Comparison of ENCODE assay signal across 8 mouse cellular contexts in the genomic region with DNA sequence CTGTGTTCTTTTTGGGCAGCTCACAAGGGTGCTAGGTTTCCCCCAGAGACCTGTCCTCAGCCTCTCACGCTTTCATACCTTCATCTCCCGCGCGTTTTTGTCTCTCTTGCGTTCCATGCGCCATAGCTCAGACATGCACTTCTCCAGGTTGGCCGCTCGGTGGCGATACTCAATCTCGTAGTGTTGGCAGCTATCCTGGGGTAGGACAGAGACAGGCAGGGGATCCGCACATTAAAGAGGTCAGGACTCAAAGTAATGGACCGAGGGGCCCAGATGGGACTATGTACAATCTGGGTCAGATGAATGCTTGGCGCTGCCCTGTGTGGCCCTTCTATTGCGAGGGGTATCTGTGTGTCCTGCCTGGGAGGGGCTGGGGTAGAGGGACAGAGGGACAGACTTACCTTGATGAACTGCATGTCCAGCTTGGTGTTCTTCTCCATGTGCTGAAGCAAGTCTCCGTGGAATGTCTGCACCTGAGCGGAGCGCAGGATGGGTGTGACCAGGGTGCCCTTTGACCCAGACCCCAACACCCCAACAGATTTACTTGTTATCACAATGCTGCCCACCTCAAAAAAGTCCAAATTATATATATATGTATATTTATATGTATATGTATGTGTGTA. TPM values are rescaled to one million over a fixed set of nuclear protein-coding genes. Genes with fewer than 3 reads are reported as not detected.
A peak's percentile ranks its signal among the peaks of the same experiment; 100 is the strongest.
DNase-seq lines count a peak whose midpoint lies in the region; ATAC-seq and TF ChIP-seq lines count a peak whose summit lies in the region.

No protein-coding gene starts in this region.

- peak overlapping the region; percentile 73 for H3K4me2 ChIP-seq in liver, postnatal 0 days (ENCODE audit: low read depth, low read length)
- H3K4me2 ChIP-seq in neural tube, embryonic 12.5 days (replicated peaks), result peak overlapping the region; percentile 75

- peak; percentile 84 for TF ChIP-seq CTCF in layer of hippocampus, adult 2 months (conservative IDR thresholded peaks at IDR 0.05)
- peak; percentile 73 for TF ChIP-seq CTCF in liver, postnatal 0 days (IDR thresholded peaks at IDR 0.05; ENCODE audit: low read depth)

- 13% methylated on average over 17 of the region's 17 CpGs for WGBS in hindbrain, embryonic 10.5 days
- WGBS in liver, postnatal 0 days (ENCODE audit: insufficient replicate concordance), result 22% methylated on average over 17 of the region's 17 CpGs
- WGBS in neural tube, embryonic 12.5 days, result 16% methylated on average over 17 of the region's 17 CpGs

- H3K27me3 ChIP-seq in hindbrain, embryonic 10.5 days (ENCODE audit: insufficient read depth, poor library complexity, severe bottlenecking), result peaks cover 48% of the 10 kb centered on the region
- no peaks in the 10 kb centered on the region for H3K27me3 ChIP-seq in liver, postnatal 0 days (ENCODE audit: insufficient read depth, low read length)
- H3K27me3 ChIP-seq in neural tube, embryonic 12.5 days (replicated peaks), result peaks cover 12% of the 10 kb centered on the region

- DNase-seq in layer of hippocampus, adult 2 months (ENCODE audit: low spot score in 2 of 2), result peak in 1 of 2 experiments; percentile 51
- no peak for DNase-seq in layer of hippocampus, adult 9-11 months
- peak; percentile 64 for DNase-seq in MEL-GATA-1-ER (ENCODE audit: extremely low read depth, low read depth)
- DNase-seq in embryo, embryonic 9.5 days (ENCODE audit: extremely low spot score), result peak; percentile 58
- peak; percentile 69 for DNase-seq in hindbrain, embryonic 10.5 days (ENCODE audit: low spot score)
- DNase-seq in liver, postnatal 0 days, result peak; percentile 71
- no peak for DNase-seq in urinary bladder, postnatal 10 days (ENCODE audit: low spot score)

- 0 out of 2 replicates have a peak, but pooled peaks cover under 1% of the 10 kb centered on the region for H3K9me3 ChIP-seq in hindbrain, embryonic 10.5 days
- no peaks in the 10 kb centered on the region for H3K9me3 ChIP-seq in liver, postnatal 0 days (ENCODE audit: low read length)
- H3K9me3 ChIP-seq in neural tube, embryonic 12.5 days, result no peaks in the 10 kb centered on the region

- no peak overlapping the region for H3K9ac ChIP-seq in liver, postnatal 0 days (replicated peaks)
- H3K9ac ChIP-seq in neural tube, embryonic 12.5 days, result 0 out of 2 replicates have a peak overlapping the region, but pooled peaks have one; percentile 26

- no peaks in the 10 kb centered on the region for H3K36me3 ChIP-seq in hindbrain, embryonic 10.5 days
- H3K36me3 ChIP-seq in liver, postnatal 0 days (replicated peaks; ENCODE audit: insufficient read depth, low read length), result no peaks in the 10 kb centered on the region
- H3K36me3 ChIP-seq in neural tube, embryonic 12.5 days, result no peaks in the 10 kb centered on the region

- ATAC-seq in liver, postnatal 0 days, result no peak
- ATAC-seq in neural tube, embryonic 12.5 days (ENCODE audit: low FRiP score, low read depth), result peak; percentile 56; the same call in 1 of the 2 replicates

- peak overlapping the region; percentile 55 for H3K4me3 ChIP-seq in layer of hippocampus, adult 2 months
- peak overlapping the region; percentile 58 for H3K4me3 ChIP-seq in hindbrain, embryonic 10.5 days
- peak overlapping the region; percentile 33; the same call in 1 of the 2 replicates for H3K4me3 ChIP-seq in liver, postnatal 0 days (ENCODE audit: low read depth, low read length)
- peak overlapping the region; percentile 35 for H3K4me3 ChIP-seq in neural tube, embryonic 12.5 days

- no peak for TF ChIP-seq EP300 in liver, postnatal 0 days (IDR thresholded peaks at IDR 0.05; ENCODE audit: low read depth)

- no peak overlapping the region for H3K27ac ChIP-seq in layer of hippocampus, adult 2 months
- H3K27ac ChIP-seq in hindbrain, embryonic 10.5 days, result peak overlapping the region; percentile 81
- H3K27ac ChIP-seq in liver, postnatal 0 days (ENCODE audit: low read depth), result no peak overlapping the region
- H3K27ac ChIP-seq in neural tube, embryonic 12.5 days, result no peak overlapping the region

- H3K4me1 ChIP-seq in hindbrain, embryonic 10.5 days (replicated peaks), result peaks cover 25% of the 10 kb centered on the region
- H3K4me1 ChIP-seq in liver, postnatal 0 days (ENCODE audit: insufficient read depth), result peaks cover 10% of the 10 kb centered on the region
- H3K4me1 ChIP-seq in neural tube, embryonic 12.5 days, result peaks cover 9% of the 10 kb centered on the region; the same call in 1 of the 2 replicates

RNA-seq across cellular contexts. Expression of gene Baiap2l2, which starts 14.1 kb away (rescaled TPM):
- total RNA-seq in layer of hippocampus, adult 2 months (2021), result 1 to 10 TPM; 1.2 to 2.7 TPM
- 1.7 and 2.0 TPM in 2 replicates for polyA plus RNA-seq in hindbrain, embryonic 10.5 days (2016; fragmentation: Nextera tagmentation; extraction: Ambion mirVana)
- 1.2 and 2.1 TPM in 2 replicates for polyA plus RNA-seq in liver, postnatal 0 days (2015; fragmentation: Nextera tagmentation; extraction: Ambion mirVana)
- polyA plus RNA-seq in neural tube, embryonic 12.5 days (2016; fragmentation: Nextera tagmentation; extraction: Ambion mirVana), result 2.6 and 2.7 TPM in 2 replicates

RNA-seq across cellular contexts. Expression of gene Slc16a8, which starts 16.7 kb away (rescaled TPM):
- total RNA-seq in layer of hippocampus, adult 2 months (2021), result not detected
- polyA plus RNA-seq in hindbrain, embryonic 10.5 days (2016; fragmentation: Nextera tagmentation; extraction: Ambion mirVana), result 0.14 and 0.26 TPM in 2 replicates
- polyA plus RNA-seq in liver, postnatal 0 days (2015; fragmentation: Nextera tagmentation; extraction: Ambion mirVana), result not detected in 2 replicates
- polyA plus RNA-seq in neural tube, embryonic 12.5 days (2016; fragmentation: Nextera tagmentation; extraction: Ambion mirVana), result 0.14 and 0.27 TPM in 2 replicates

RNA-seq across cellular contexts. Expression of gene Gm49486, which starts 42.0 kb away (rescaled TPM):
- total RNA-seq in layer of hippocampus, adult 2 months (2021), result under 1 TPM; 0.31 to 0.49 TPM
- 0.14 and 0.21 TPM in 2 replicates for polyA plus RNA-seq in hindbrain, embryonic 10.5 days (2016; fragmentation: Nextera tagmentation; extraction: Ambion mirVana)
- 0.08 TPM in 2 replicates for polyA plus RNA-seq in liver, postnatal 0 days (2015; fragmentation: Nextera tagmentation; extraction: Ambion mirVana)
- polyA plus RNA-seq in neural tube, embryonic 12.5 days (2016; fragmentation: Nextera tagmentation; extraction: Ambion mirVana), result 1.3 and 1.5 TPM in 2 replicates

RNA-seq across cellular contexts. Expression of gene Pick1, which starts 42.3 kb away (rescaled TPM):
- total RNA-seq in layer of hippocampus, adult 2 months (2021), result 10 to 100 TPM; 46.1 to 49.7 TPM
- 45.0 and 47.8 TPM in 2 replicates for polyA plus RNA-seq in hindbrain, embryonic 10.5 days (2016; fragmentation: Nextera tagmentation; extraction: Ambion mirVana)
- polyA plus RNA-seq in liver, postnatal 0 days (2015; fragmentation: Nextera tagmentation; extraction: Ambion mirVana), result 11.5 and 12.2 TPM in 2 replicates
- 72.6 and 78.2 TPM in 2 replicates for polyA plus RNA-seq in neural tube, embryonic 12.5 days (2016; fragmentation: Nextera tagmentation; extraction: Ambion mirVana)

RNA-seq across cellular contexts. Expression of gene Pla2g6, which starts 57.0 kb away (rescaled TPM):
- total RNA-seq in layer of hippocampus, adult 2 months (2021), result 10 to 100 TPM; 23.8 to 23.9 TPM
- polyA plus RNA-seq in hindbrain, embryonic 10.5 days (2016; fragmentation: Nextera tagmentation; extraction: Ambion mirVana), result 24.2 and 25.3 TPM in 2 replicates
- 18.5 and 18.8 TPM in 2 replicates for polyA plus RNA-seq in liver, postnatal 0 days (2015; fragmentation: Nextera tagmentation; extraction: Ambion mirVana)
- polyA plus RNA-seq in neural tube, embryonic 12.5 days (2016; fragmentation: Nextera tagmentation; extraction: Ambion mirVana), result 40.1 and 40.4 TPM in 2 replicates

Comparison
In these comparisons a context has a peak if more than half of its experiments do, and no peak if none do; other contexts are left out.
1. DNase-seq: peak in MEL-GATA-1-ER (single experiment), embryo, embryonic 9.5 days (single experiment), hindbrain, embryonic 10.5 days (single experiment) and liver, postnatal 0 days (single experiment); none in layer of hippocampus, adult 9-11 months (single experiment) and urinary bladder, postnatal 10 days (single experiment).
2. Peak in every context shown above with its lines, with median percentiles within 50 percentile points of each other: H3K4me3 ChIP-seq.